Mouse (Mus musculus) lung, embryonic 16.5 days (tissue): Measurements from ENCODE around the gene Nup54. TPM values are rescaled to one million over a fixed set of nuclear protein-coding genes. Genes with fewer than 3 reads are reported as not detected.

ENCODE experiments used
- microRNA-seq: library from miRNA; unstranded; fragments of <30 nt; microRNA quantifications from one replicate; pipeline ENCODE4, GENCODE M21; 2016
- polyA plus RNA-seq: library from polyadenylated mRNA; unstranded; fragments of >200 nt; fragmentation: Nextera tagmentation; extraction: Ambion mirVana; gene quantifications from 2 replicates; pipeline ENCODE4 v1.2.1, GENCODE M21; 2015

Nup54 gene
- polyA plus RNA-seq, 1 experiment from 2014 or later = 57.3 TPM

Small RNA genes lying within 50 kb of the gene (microRNA-seq; reads per million reads assigned to microRNA genes)
- not detected for gene Mir6415

Other genes with a start within 250 kb of the Nup54 start
- not detected in 2 replicates for gene U90926, start 219.8 kb downstream of the Nup54 start, polyA plus RNA-seq
- 0.16 and 0.25 TPM in 2 replicates for gene Ppef2, start 178.9 kb downstream of the Nup54 start, polyA plus RNA-seq
- 12.9 and 15.6 TPM in 2 replicates for gene Naaa, start 157.0 kb downstream of the Nup54 start, polyA plus RNA-seq
- 24.7 and 30.8 TPM in 2 replicates for gene Sdad1, start 124.7 kb downstream of the Nup54 start, polyA plus RNA-seq
- not detected in 2 replicates for gene Cxcl9, start 107.1 kb downstream of the Nup54 start, polyA plus RNA-seq
- gene Art3, start 103.4 kb downstream of the Nup54 start, polyA plus RNA-seq = 9.3 and 12.6 TPM in 2 replicates
- 0.57 and 2.7 TPM in 2 replicates for gene Cxcl10, start 86.3 kb downstream of the Nup54 start, polyA plus RNA-seq
- gene Scarb2, start 71.6 kb upstream of the Nup54 start, polyA plus RNA-seq = 18.6 and 20.1 TPM in 2 replicates
- 4.2 and 6.9 TPM in 2 replicates for gene Fam47e, start 119.8 kb upstream of the Nup54 start, polyA plus RNA-seq
- 133 and 142 TPM in 2 replicates for gene Stbd1, start 167.8 kb upstream of the Nup54 start, polyA plus RNA-seq
- 3.3 TPM in 2 replicates for gene Ccdc158, start 240.1 kb upstream of the Nup54 start, polyA plus RNA-seq
- gene Shroom3, start 248.2 kb upstream of the Nup54 start, polyA plus RNA-seq = 4.0 and 5.0 TPM in 2 replicates